Mouse (Mus musculus): ENCODE results near the gene 9130230L23Rik. TPM values are rescaled to one million over a fixed set of nuclear protein-coding genes. Genes with fewer than 3 reads are reported as not detected.

The 9130230L23Rik gene
- polyA plus RNA-seq, 1 experiment from 2014 or later: not detected

Other genes with a start within 250 kb of the 9130230L23Rik start
- 5.2 to 7.6 TPM (median 5.6 TPM) in 3 replicates for gene N4bp2, start 240.8 kb downstream of the 9130230L23Rik start, polyA plus RNA-seq (2018)
- gene Rhoh, start 143.1 kb downstream of the 9130230L23Rik start, polyA plus RNA-seq (2018): 6.0 to 22.2 TPM (median 10.9 TPM) in 3 replicates
- gene Chrna9, start 69.4 kb downstream of the 9130230L23Rik start, polyA plus RNA-seq (2018): not detected in 3 replicates
- 35.3 to 62.0 TPM (median 41.0 TPM) in 3 replicates for gene Rbm47, start 168.8 kb upstream of the 9130230L23Rik start, polyA plus RNA-seq (2018)